Mouse (Mus musculus): ENCODE results near the gene Anapc7.

DNA sequence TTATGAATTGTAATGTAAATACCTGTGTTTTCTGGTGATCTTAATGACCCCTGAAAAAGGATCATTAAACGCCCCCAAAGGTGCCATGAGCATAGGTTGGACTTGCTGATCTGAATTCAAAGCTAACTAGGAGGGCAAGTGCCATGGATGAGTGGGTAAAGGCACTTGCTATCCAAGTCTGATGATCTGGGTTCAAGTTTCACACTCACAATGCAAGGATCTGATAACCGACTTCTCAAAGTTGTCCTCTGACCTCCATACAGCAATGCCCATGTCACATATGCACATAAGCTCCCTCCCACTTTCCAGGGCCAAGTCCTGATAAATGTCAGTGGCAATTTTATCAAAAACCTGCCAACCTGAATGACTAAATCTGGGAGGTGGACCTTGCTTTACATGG, 71.5 kb downstream of the Anapc7 start:
- TF ChIP-seq CTCF (IDR thresholded peaks at IDR 0.05; ENCODE audit: control insufficient read depth, insufficient read depth, low read length) = no peak
- TF ChIP-seq POLR2A (IDR thresholded peaks at IDR 0.05; ENCODE audit: borderline replicate concordance, control insufficient read depth, low read depth, low read length) = no peak

All from bone marrow, adult 2 months (tissue).